Mouse (Mus musculus): ENCODE measurements around the gene Dlg1. TPM values are rescaled to one million over a fixed set of nuclear protein-coding genes. Genes with fewer than 3 reads are reported as not detected.
A peak's percentile ranks its signal among the peaks of the same experiment; 100 is the strongest.

The Dlg1 gene
- 25.3 and 33.7 TPM in 2 replicates for polyA plus RNA-seq (2015; fragmentation: Nextera tagmentation; extraction: Ambion mirVana)

DNA sequence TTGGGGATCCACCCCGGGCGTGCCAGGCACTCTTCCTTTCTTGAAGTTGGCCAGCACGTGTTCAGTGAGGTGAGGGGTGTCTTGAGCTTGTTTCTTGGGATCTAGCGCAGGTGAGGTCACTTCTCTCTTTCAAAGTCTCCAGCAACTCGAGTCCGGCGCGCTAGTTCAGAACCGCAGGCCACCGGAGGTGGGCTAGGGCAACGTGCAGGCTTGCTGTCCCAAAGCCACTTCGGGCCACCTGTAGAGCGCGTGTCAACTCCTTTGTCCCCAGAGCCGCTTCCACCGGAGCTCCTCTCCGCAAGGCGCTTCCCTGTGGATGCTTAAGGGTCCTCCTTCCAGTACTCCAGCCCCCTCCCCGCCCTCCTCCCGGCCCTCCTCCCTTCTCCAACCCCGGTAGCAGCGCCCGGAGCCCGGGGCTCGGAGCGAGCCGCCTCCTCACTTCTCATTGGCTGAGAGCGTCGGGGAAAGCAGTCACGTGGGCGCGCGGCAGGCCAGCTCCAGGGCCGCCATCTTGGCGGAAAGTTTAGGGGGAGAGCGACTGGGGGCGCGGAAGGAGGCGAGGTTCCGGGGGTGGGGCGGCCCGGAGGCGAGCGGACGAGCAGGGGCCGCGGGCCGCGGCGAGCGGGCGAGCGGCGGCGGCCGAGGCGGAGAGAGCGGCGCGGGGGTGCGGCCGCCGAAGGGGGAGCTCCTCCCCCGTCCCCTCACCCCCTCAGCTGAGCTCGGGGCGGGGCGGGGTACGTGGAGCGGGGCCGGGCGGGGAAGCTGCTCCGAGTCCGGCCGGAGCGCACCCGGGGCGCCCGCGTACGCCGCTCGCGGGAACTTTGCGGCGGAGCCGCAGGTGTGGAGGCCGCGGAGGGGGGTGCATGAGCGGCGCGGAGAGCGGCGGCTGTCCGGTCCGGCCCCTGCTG lies at the start of gene Dlg1:
Gene Dlg1 (plus strand): TSS at position 65 of the 908 bp plus-strand sequence.
- ATAC-seq (ENCODE audit: insufficient number of reproducible peaks, low FRiP score, low TSS enrichment, low read depth), result peak; percentile 95
- H3K27ac ChIP-seq, result peak within 1 kb of the TSS; percentile 98
- peak within 1 kb of the TSS; percentile 100 for H3K4me3 ChIP-seq
- H3K9me3 ChIP-seq, result no peaks in the 10 kb centered on the region
- peaks cover 9% of the 10 kb centered on the region; the same call in 1 of the 2 replicates for H3K36me3 ChIP-seq
- peak within 1 kb of the TSS; percentile 85 for H3K4me2 ChIP-seq
- under 1% methylated on average over 75 of the region's 95 CpGs for WGBS
- H3K27me3 ChIP-seq, result no peaks in the 10 kb centered on the region
- peaks cover 20% of the 10 kb centered on the region for H3K4me1 ChIP-seq
- peak within 1 kb of the TSS; percentile 92 for H3K9ac ChIP-seq

DNA sequence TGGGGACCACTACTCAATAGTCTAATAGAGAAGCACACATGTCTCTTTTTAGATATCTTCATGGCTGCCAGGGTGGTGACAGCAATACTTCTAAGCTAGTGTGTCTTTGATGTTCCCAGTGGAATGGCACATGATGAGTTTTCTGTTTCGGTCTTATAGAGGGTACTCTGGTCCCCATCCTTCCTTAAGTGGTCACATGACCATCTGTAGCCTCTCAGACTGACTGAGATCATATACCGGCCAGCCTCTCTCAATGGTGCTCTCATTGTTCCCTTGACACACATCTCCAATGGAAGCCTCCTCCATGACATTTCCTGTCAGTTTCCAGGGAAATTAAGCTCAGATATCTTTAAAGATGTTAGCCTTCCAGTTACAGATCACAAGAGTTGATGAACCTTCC lies 46.9 kb upstream of the Dlg1 start:
- no peak overlapping the region for H3K4me3 ChIP-seq

GRCm38 (mm10) chr16:31617128-31617527 lies 46.1 kb upstream of the Dlg1 start:
- 0 out of 2 replicates have a peak overlapping the region, but pooled peaks have one; percentile 82 for H3K27ac ChIP-seq
- H3K4me3 ChIP-seq, result no peak overlapping the region
- ATAC-seq (ENCODE audit: insufficient number of reproducible peaks, low FRiP score, low TSS enrichment, low read depth), result no peak

More for the DNA sequence above, 46.9 kb upstream of the Dlg1 start:
- no peak overlapping the region for H3K9ac ChIP-seq
- H3K27me3 ChIP-seq, result no peaks in the 10 kb centered on the region
- H3K4me1 ChIP-seq, result peaks cover 24% of the 10 kb centered on the region
- ATAC-seq (ENCODE audit: insufficient number of reproducible peaks, low FRiP score, low TSS enrichment, low read depth), result no peak
- no peak overlapping the region for H3K27ac ChIP-seq
- no peak overlapping the region for H3K4me2 ChIP-seq
- no peaks in the 10 kb centered on the region for H3K36me3 ChIP-seq
- H3K9me3 ChIP-seq, result no peaks in the 10 kb centered on the region
- WGBS, result 86% methylated on average over 2 of the region's 2 CpGs

GRCm38 (mm10) chr16:31617823-31618371 lies 45.3 kb upstream of the Dlg1 start:
- peaks cover 24% of the 10 kb centered on the region for H3K4me1 ChIP-seq
- peak overlapping the region; percentile 82 for H3K27ac ChIP-seq
- H3K27me3 ChIP-seq, result no peaks in the 10 kb centered on the region
- peak; percentile 90 for ATAC-seq (ENCODE audit: insufficient number of reproducible peaks, low FRiP score, low TSS enrichment, low read depth)
- peak overlapping the region; percentile 43 for H3K4me2 ChIP-seq
- no peaks in the 10 kb centered on the region for H3K36me3 ChIP-seq
- no peaks in the 10 kb centered on the region for H3K9me3 ChIP-seq
- peak overlapping the region; percentile 20 for H3K4me3 ChIP-seq
- H3K9ac ChIP-seq, result peak overlapping the region; percentile 3; the same call in 1 of the 2 replicates
- WGBS, result 5% methylated on average over 10 of the region's 10 CpGs

More at GRCm38 (mm10) chr16:31617128-31617527, 46.1 kb upstream of the Dlg1 start:
- no peaks in the 10 kb centered on the region for H3K27me3 ChIP-seq
- peaks cover 24% of the 10 kb centered on the region for H3K4me1 ChIP-seq
- no peak overlapping the region for H3K9ac ChIP-seq
- no peak overlapping the region for H3K4me2 ChIP-seq
- no peaks in the 10 kb centered on the region for H3K36me3 ChIP-seq
- no peaks in the 10 kb centered on the region for H3K9me3 ChIP-seq

DNA sequence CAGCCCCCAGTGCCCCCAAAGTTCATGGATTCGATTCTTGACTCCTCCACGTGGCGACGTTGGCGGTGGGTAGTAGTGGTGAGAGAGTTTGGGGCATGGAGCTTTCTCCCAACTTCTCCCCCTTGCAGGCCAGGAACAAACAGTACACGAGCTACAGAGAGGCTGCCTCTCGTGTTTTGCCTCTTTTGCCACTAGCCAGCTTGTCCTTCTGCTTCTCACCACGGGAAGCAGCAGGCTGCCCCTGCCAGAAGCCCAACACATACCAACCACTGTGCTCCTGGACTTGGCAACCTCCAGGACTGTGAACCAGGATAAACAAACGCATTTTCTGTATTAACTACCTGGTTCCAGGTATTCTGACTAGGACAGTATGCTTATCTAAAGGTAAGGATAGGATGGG lies 44.6 kb upstream of the Dlg1 start:
- H3K4me3 ChIP-seq, result peak overlapping the region; percentile 20
- no peaks in the 10 kb centered on the region for H3K36me3 ChIP-seq
- WGBS, result 52% methylated on average over 9 of the region's 9 CpGs
- peaks cover 24% of the 10 kb centered on the region for H3K4me1 ChIP-seq
- peak overlapping the region; percentile 43 for H3K4me2 ChIP-seq
- no peak overlapping the region for H3K9ac ChIP-seq
- H3K9me3 ChIP-seq, result no peaks in the 10 kb centered on the region
- peak overlapping the region; percentile 82 for H3K27ac ChIP-seq
- no peaks in the 10 kb centered on the region for H3K27me3 ChIP-seq
- no peak for ATAC-seq (ENCODE audit: insufficient number of reproducible peaks, low FRiP score, low TSS enrichment, low read depth)

- no peak overlapping the region for H3K27ac ChIP-seq
- ATAC-seq (ENCODE audit: insufficient number of reproducible peaks, low FRiP score, low TSS enrichment, low read depth), result no peak
- H3K36me3 ChIP-seq, result no peaks in the 10 kb centered on the region
- no peak overlapping the region for H3K4me3 ChIP-seq
- H3K9me3 ChIP-seq, result no peaks in the 10 kb centered on the region
- no peaks in the 10 kb centered on the region for H3K27me3 ChIP-seq
- peaks cover 24% of the 10 kb centered on the region for H3K4me1 ChIP-seq
- no peak overlapping the region for H3K4me2 ChIP-seq
- 67% methylated on average over 6 of the region's 6 CpGs for WGBS
- no peak overlapping the region for H3K9ac ChIP-seq
Measured at GRCm38 (mm10) chr16:31619675-31620335, 43.4 kb upstream of the Dlg1 start.

- no peak for ATAC-seq (ENCODE audit: insufficient number of reproducible peaks, low FRiP score, low TSS enrichment, low read depth)
- Histone ChIP-seq H3K36me3 (no peaks in the 10 kb centered on the region), H3K4me2 (no peak overlapping the region), H3K9me3 (no peaks in the 10 kb centered on the region), H3K9ac (no peak overlapping the region), H3K27me3 (no peaks in the 10 kb centered on the region), H3K4me3 (no peak overlapping the region), H3K4me1 (peaks cover 24% of the 10 kb centered on the region), H3K27ac (no peak overlapping the region)
- WGBS, result 95% methylated on average over 1 of the region's 1 CpGs
Measured at GRCm38 (mm10) chr16:31622356-31622755, 40.9 kb upstream of the Dlg1 start.

GRCm38 (mm10) chr16:31623136-31623535 lies 40.1 kb upstream of the Dlg1 start:
- Histone ChIP-seq H3K36me3 (no peaks in the 10 kb centered on the region), H3K27me3 (no peaks in the 10 kb centered on the region), H3K4me3 (no peak overlapping the region), H3K9me3 (no peaks in the 10 kb centered on the region), H3K9ac (no peak overlapping the region), H3K4me2 (no peak overlapping the region), H3K27ac (no peak overlapping the region), H3K4me1 (peaks cover 16% of the 10 kb centered on the region)
- WGBS, result 58% methylated on average over 6 of the region's 6 CpGs
- no peak for ATAC-seq (ENCODE audit: insufficient number of reproducible peaks, low FRiP score, low TSS enrichment, low read depth)

DNA sequence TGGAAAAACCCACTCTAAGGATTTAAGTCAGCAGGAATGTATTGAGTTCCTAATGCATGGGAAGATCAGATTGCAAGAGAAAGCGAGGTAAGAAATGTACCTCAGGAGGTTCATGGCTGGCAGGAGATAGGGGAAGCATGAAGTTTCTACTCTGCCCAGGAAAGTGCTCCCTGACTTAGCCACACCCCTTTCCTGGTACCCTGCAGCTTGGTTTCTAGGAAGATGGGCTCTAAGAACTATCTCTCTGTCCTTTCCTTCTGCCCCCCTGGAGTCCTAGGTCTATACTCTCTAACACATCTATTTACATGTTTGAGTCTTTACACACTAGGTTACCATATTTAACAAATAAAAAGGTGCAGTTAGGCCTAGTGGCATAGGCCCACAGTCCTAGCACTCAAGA lies 38.5 kb upstream of the Dlg1 start:
- Histone ChIP-seq H3K4me2 (no peak overlapping the region), H3K4me1 (0 out of 2 replicates have a peak, but pooled peaks cover 6% of the 10 kb centered on the region), H3K27ac (no peak overlapping the region), H3K9me3 (no peaks in the 10 kb centered on the region), H3K4me3 (no peak overlapping the region), H3K36me3 (no peaks in the 10 kb centered on the region), H3K9ac (no peak overlapping the region), H3K27me3 (no peaks in the 10 kb centered on the region)
- WGBS, result 68% methylated on average over 1 of the region's 1 CpGs
- no peak for ATAC-seq (ENCODE audit: insufficient number of reproducible peaks, low FRiP score, low TSS enrichment, low read depth)

- no peaks in the 10 kb centered on the region for H3K4me1 ChIP-seq
- H3K4me2 ChIP-seq, result no peak overlapping the region
- H3K27ac ChIP-seq, result no peak overlapping the region
- no peak overlapping the region for H3K4me3 ChIP-seq
- no peak overlapping the region for H3K9ac ChIP-seq
- no peaks in the 10 kb centered on the region for H3K27me3 ChIP-seq
- no peaks in the 10 kb centered on the region for H3K9me3 ChIP-seq
- WGBS, result 83% methylated on average over 6 of the region's 6 CpGs
- H3K36me3 ChIP-seq, result no peaks in the 10 kb centered on the region
- ATAC-seq (ENCODE audit: insufficient number of reproducible peaks, low FRiP score, low TSS enrichment, low read depth), result no peak
Measured at GRCm38 (mm10) chr16:31626331-31626730, 36.9 kb upstream of the Dlg1 start.

GRCm38 (mm10) chr16:31630381-31630780 lies 32.9 kb upstream of the Dlg1 start:
- Histone ChIP-seq H3K9me3 (no peaks in the 10 kb centered on the region), H3K4me2 (no peak overlapping the region), H3K4me1 (no peaks in the 10 kb centered on the region), H3K4me3 (no peak overlapping the region), H3K9ac (no peak overlapping the region), H3K27me3 (no peaks in the 10 kb centered on the region), H3K36me3 (no peaks in the 10 kb centered on the region), H3K27ac (no peak overlapping the region)
- 94% methylated on average over 4 of the region's 4 CpGs for WGBS
- ATAC-seq (ENCODE audit: insufficient number of reproducible peaks, low FRiP score, low TSS enrichment, low read depth), result no peak

GRCm38 (mm10) chr16:31631046-31631445 lies 32.2 kb upstream of the Dlg1 start:
- no peaks in the 10 kb centered on the region for H3K27me3 ChIP-seq
- H3K4me1 ChIP-seq, result no peaks in the 10 kb centered on the region
- WGBS, result 84% methylated on average over 3 of the region's 3 CpGs
- no peak overlapping the region for H3K4me2 ChIP-seq
- no peak overlapping the region for H3K9ac ChIP-seq
- no peaks in the 10 kb centered on the region for H3K36me3 ChIP-seq
- ATAC-seq (ENCODE audit: insufficient number of reproducible peaks, low FRiP score, low TSS enrichment, low read depth), result no peak
- H3K9me3 ChIP-seq, result no peaks in the 10 kb centered on the region
- H3K27ac ChIP-seq, result no peak overlapping the region
- no peak overlapping the region for H3K4me3 ChIP-seq

Data from limb, embryonic 15.5 days (tissue).